Mouse (Mus musculus) liver, postnatal 0 days (tissue): ENCODE data around the gene Fam71b.

Experiments
- CTCF ChIP-seq: sonication (generic); IDR thresholded peaks from 2 replicates; pipeline ENCODE4 v1.5.1; 2016; ENCODE audit warnings: antibody characterized with exemption, low read depth
- EP300 ChIP-seq: IDR thresholded peaks from 2 replicates; pipeline ENCODE4 v1.6.1; 2016; ENCODE audit warnings: antibody characterized with exemption, low read depth, mild to moderate bottlenecking

GRCm38 (mm10) chr11:46380097-46380675 lies 16.2 kb upstream of the Fam71b start:
- TF ChIP-seq CTCF = no peak
- TF ChIP-seq EP300 = no peak
